Mouse (Mus musculus) gastrocnemius, postnatal 14 days (tissue): ENCODE measurements around the gene Klc2. TPM values are rescaled to one million over a fixed set of nuclear protein-coding genes. Genes with fewer than 3 reads are reported as not detected.

Experiments used
- DNase-seq: peaks from one replicate; pipeline ENCODE4 v3.0.0; 2021; ENCODE audit warnings: mixed read lengths
- intact Hi-C: fragments of 180-260 bp; cut with DNase I; formaldehyde crosslinking; loops from one replicate; pipeline ENCODE4 v1.15.1; 2025; ENCODE audit warnings: low total_unique reads
- total RNA-seq, 2 experiments: library from RNA; stranded (reverse); gene quantifications; 2 replicates each; pipeline ENCODE4 v1.2.3; 2021

Gene Klc2
- total RNA-seq, 2 experiments from 2014 or later, result 32.1 to 34.3 TPM

GRCm38 (mm10) chr19:5060365-5061330 lies 57.7 kb downstream of the Klc2 start:
- intact Hi-C loops, result no loop called here
- DNase-seq, result peak; percentile 61

GRCm38 (mm10) chr19:5058801-5059771 lies 59.3 kb downstream of the Klc2 start:
- intact Hi-C loops, result no loop called here
- DNase-seq, result no peak

DNA sequence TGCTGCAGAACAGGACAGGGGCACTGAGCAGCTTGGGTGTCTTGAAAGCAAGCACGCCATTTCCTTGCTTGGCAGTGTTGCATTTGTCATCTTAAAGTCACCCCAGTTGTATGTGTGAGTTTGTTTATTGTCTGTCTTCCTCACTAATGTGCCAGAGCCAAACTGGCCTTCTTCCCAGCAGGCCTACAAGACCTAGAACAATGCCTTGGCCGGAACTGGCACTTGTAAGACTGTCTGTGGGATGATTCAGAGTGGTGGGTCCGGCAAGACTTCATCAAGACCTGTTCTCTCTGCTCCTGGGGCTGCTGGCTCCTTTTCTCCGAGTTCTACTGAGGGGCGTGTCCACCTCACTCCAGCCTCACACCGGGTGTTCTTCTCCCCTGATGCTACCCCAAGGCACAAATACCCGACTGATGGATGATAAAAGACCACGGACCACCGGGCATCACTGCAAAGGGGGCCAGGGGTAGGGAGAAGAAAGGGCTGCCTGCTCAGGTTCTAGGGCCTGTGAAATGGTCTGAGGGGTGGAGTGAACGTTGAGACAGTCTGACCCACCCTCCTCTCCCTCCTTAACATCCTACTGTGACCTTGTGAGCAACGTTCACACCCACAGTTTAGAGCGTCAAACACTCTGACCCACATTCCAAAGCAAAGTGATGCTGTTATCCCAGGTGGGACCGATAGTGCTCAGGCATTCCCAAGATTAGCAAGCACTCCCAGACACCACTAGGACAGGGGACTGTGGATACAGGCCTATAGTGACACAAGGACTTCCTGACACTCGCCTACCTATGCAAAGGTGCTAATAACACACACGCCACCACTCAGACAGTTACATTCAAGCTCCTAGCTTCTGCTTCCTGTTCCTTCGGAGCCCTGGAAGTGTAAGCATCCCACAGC lies 60.2 kb downstream of the Klc2 start:
- intact Hi-C loops, result no loop called here
- DNase-seq, result no peak

Other genes starting within 250 kb of the Klc2 start
- gene Actn3, start 240.7 kb downstream of the Klc2 start, total RNA-seq, result 1,000 to 10,000 TPM; 5,946 to 6,289 TPM
- 1 to 10 TPM; 3.3 to 3.7 TPM for gene Zdhhc24, start 239.9 kb downstream of the Klc2 start, total RNA-seq
- gene Bbs1, start 211.9 kb downstream of the Klc2 start, total RNA-seq, result 1 to 10 TPM; 3.0 to 3.1 TPM
- 10 to 100 TPM; 25.8 to 28.4 TPM for gene Dpp3, start 190.3 kb downstream of the Klc2 start, total RNA-seq
- under 1 TPM; 0.60 to 0.96 TPM for gene Peli3, start 175.4 kb downstream of the Klc2 start, total RNA-seq
- gene Mrpl11, start 156.4 kb downstream of the Klc2 start, total RNA-seq, result 10 to 100 TPM; 51.5 to 52.3 TPM
- gene Npas4, start 128.2 kb downstream of the Klc2 start, total RNA-seq, result not detected
- 1 to 10 TPM; 4.9 to 6.5 TPM for gene Slc29a2, start 94.7 kb downstream of the Klc2 start, total RNA-seq
- gene B4gat1, start 79.7 kb downstream of the Klc2 start, total RNA-seq, result 10 to 100 TPM; 20.4 to 23.7 TPM
- gene AC124502.3, start 79.7 kb downstream of the Klc2 start, total RNA-seq, result under 1 TPM; 0.43 to 0.89 TPM
- 10 to 100 TPM; 11.1 to 11.3 TPM for gene Brms1, start 77.2 kb downstream of the Klc2 start, total RNA-seq
- 1 to 10 TPM in 1 of 2 experiments, under 1 TPM in 1; 0.55 to 1.1 TPM for gene Rin1, start 68.1 kb downstream of the Klc2 start, total RNA-seq
- gene Cd248, start 50.5 kb downstream of the Klc2 start, total RNA-seq, result 10 to 100 TPM; 23.8 to 43.2 TPM
- under 1 TPM; 0.16 to 0.69 TPM for gene Tmem151a, start 33.0 kb downstream of the Klc2 start, total RNA-seq
- gene Yif1a, start 30.0 kb downstream of the Klc2 start, total RNA-seq, result 10 to 100 TPM; 43.8 to 47.3 TPM
- gene Cnih2, start 20.0 kb downstream of the Klc2 start, total RNA-seq, result under 1 TPM; 0.14 to 0.40 TPM
- gene Rab1b, start 11.5 kb downstream of the Klc2 start, total RNA-seq, result 100 to 1,000 TPM; 113 to 119 TPM
- 1 to 10 TPM; 6.7 to 7.7 TPM for gene Pacs1, start 154.6 kb upstream of the Klc2 start, total RNA-seq
- gene Sf3b2, start 176.9 kb upstream of the Klc2 start, total RNA-seq, result 10 to 100 TPM; 72.1 to 72.6 TPM
- under 1 TPM in 1 of 2 experiments, not detected in 1; 0.16 TPM for gene Gal3st3, start 179.8 kb upstream of the Klc2 start, total RNA-seq
- gene Catsper1, start 217.2 kb upstream of the Klc2 start, total RNA-seq, result not detected
- 1 to 10 TPM; 7.1 to 7.4 TPM for gene Cst6, start 231.0 kb upstream of the Klc2 start, total RNA-seq
- gene Eif1ad, start 248.2 kb upstream of the Klc2 start, total RNA-seq, result 10 to 100 TPM; 11.4 to 13.1 TPM
- gene Banf1, start 248.6 kb upstream of the Klc2 start, total RNA-seq, result 100 to 1,000 TPM; 123 to 126 TPM